Mouse (Mus musculus) MEL (cell line): ENCODE data around the gene Ccdc157. TPM values are rescaled to one million over a fixed set of nuclear protein-coding genes. Genes with fewer than 3 reads are reported as not detected.

Experiments used
- DNase-seq: peaks from one replicate; pipeline ENCODE4 v3.0.0; 2011; ENCODE audit warnings: low read depth, low spot score
- H3K27ac ChIP-seq: 2 replicates; pipeline ENCODE4 v1.5.1; 2012; ENCODE audit warnings: low read depth, mild to moderate bottlenecking, control low read depth, low read length, moderate library complexity; ENCODE audit not compliant: control insufficient read depth
- H3K27me3 ChIP-seq, 2 experiments: fragments of 150-350 bp in 1 of 2; sonication (generic) in 1 of 2; 2 replicates each; pipeline ENCODE4 v1.6.1; 2012; ENCODE audit warnings: low read length in 2 of 2, mild to moderate bottlenecking in 2 of 2, improper control_type of control experiment in 1 of 2, moderate library complexity in 1 of 2; ENCODE audit not compliant: insufficient read depth in 2 of 2, control insufficient read depth in 1 of 2
- H3K36me3 ChIP-seq, 2 experiments: 2 replicates each; pipeline ENCODE4 v1.6.1; 2012 to 2014; ENCODE audit warnings: low read length in 2 of 2, improper control_type of control experiment in 1 of 2, inconsistent platforms in 1 of 2, mild to moderate bottlenecking in 1 of 2; ENCODE audit not compliant: insufficient read depth in 2 of 2, control insufficient read depth in 1 of 2
- H3K4me1 ChIP-seq, 2 experiments: fragments of 150-350 bp in 1 of 2; sonication (generic) in 1 of 2; 2 replicates each; pipeline ENCODE4 v1.6.1; 2012; ENCODE audit warnings: low read length in 2 of 2, improper control_type of control experiment in 1 of 2, mild to moderate bottlenecking in 1 of 2; ENCODE audit not compliant: insufficient read depth in 2 of 2, control insufficient read depth in 1 of 2
- H3K4me3 ChIP-seq, 2 experiments: fragments of 150-350 bp in 1 of 2; sonication (generic) in 1 of 2; 2 replicates each; pipeline ENCODE4 v1.5.1; 2012; ENCODE audit warnings: low read depth in 2 of 2, low read length in 2 of 2, mild to moderate bottlenecking in 2 of 2, moderate library complexity in 2 of 2, control low read depth in 1 of 2, improper control_type of control experiment in 1 of 2; ENCODE audit not compliant: control insufficient read depth in 1 of 2, insufficient read depth in 1 of 2
- H3K79me2 ChIP-seq: 2 replicates; pipeline ENCODE4 v1.6.1; 2012; ENCODE audit warnings: mild to moderate bottlenecking, low read length, moderate library complexity; ENCODE audit not compliant: control insufficient read depth, poor library complexity, insufficient read depth
- H3K9ac ChIP-seq: 2 replicates; pipeline ENCODE4 v1.6.1; 2012; ENCODE audit warnings: low read depth, mild to moderate bottlenecking, control low read depth, low read length, moderate library complexity; ENCODE audit not compliant: control insufficient read depth, poor library complexity, severe bottlenecking
- H3K9me3 ChIP-seq: fragments of 150-350 bp; sonication (generic); replicated peaks from 2 replicates; pipeline ENCODE4 v1.6.1; 2012; ENCODE audit warnings: mild to moderate bottlenecking, low read length, improper control_type of control experiment, moderate library complexity; ENCODE audit not compliant: insufficient read depth
- ELF1 ChIP-seq: IDR thresholded peaks from 2 replicates; pipeline ENCODE4 v1.6.1; 2014; ENCODE audit warnings: low read depth, mild to moderate bottlenecking, inconsistent platforms, low read length, improper control_type of control experiment, moderate library complexity
- EP300 ChIP-seq, 2 experiments: IDR thresholded peaks; 2 replicates each; pipeline ENCODE4 v1.6.1; 2011; ENCODE audit warnings: improper control_type of control experiment in 2 of 2, low read length in 2 of 2, low read depth in 1 of 2, mild to moderate bottlenecking in 1 of 2
- GABPA ChIP-seq: IDR thresholded peaks from 2 replicates; pipeline ENCODE4 v1.6.1; 2012; ENCODE audit warnings: low read depth, mild to moderate bottlenecking, inconsistent platforms, low read length, improper control_type of control experiment, moderate library complexity
- HCFC1 ChIP-seq: IDR thresholded peaks from 2 replicates; pipeline ENCODE4 v1.6.1; 2012; ENCODE audit warnings: low read depth, mild to moderate bottlenecking, inconsistent platforms, low read length, improper control_type of control experiment, moderate library complexity
- JUND ChIP-seq: IDR thresholded peaks from 2 replicates; pipeline ENCODE4 v1.6.1; 2011; ENCODE audit warnings: low read depth, mild to moderate bottlenecking, improper control_type of control experiment, low read length
- KAT2A ChIP-seq: conservative IDR thresholded peaks from 2 replicates; pipeline ENCODE4 v1.6.1; 2012; ENCODE audit warnings: low read depth, low read length, improper control_type of control experiment, inconsistent platforms
- MAX ChIP-seq: IDR thresholded peaks from 2 replicates; pipeline ENCODE4 v1.6.1; 2011; ENCODE audit warnings: low read length, improper control_type of control experiment
- MAZ ChIP-seq: IDR thresholded peaks from 2 replicates; pipeline ENCODE4 v1.6.1; 2012; ENCODE audit warnings: low read depth, mild to moderate bottlenecking, inconsistent platforms, low read length, improper control_type of control experiment
- MEF2A ChIP-seq: IDR thresholded peaks from 2 replicates; pipeline ENCODE4 v1.6.1; 2014; ENCODE audit warnings: low read depth, mild to moderate bottlenecking, inconsistent platforms, low read length, improper control_type of control experiment; ENCODE audit not compliant: poor library complexity, insufficient replicate concordance, severe bottlenecking; ENCODE audit errors: extremely low read depth
- MXI1 ChIP-seq: IDR thresholded peaks from 2 replicates; pipeline ENCODE4 v1.6.1; 2011; ENCODE audit warnings: mild to moderate bottlenecking, low read depth, low read length, improper control_type of control experiment
- MYB ChIP-seq: IDR thresholded peaks from 2 replicates; pipeline ENCODE4 v1.6.1; 2011; ENCODE audit warnings: mild to moderate bottlenecking, low read depth, low read length, improper control_type of control experiment
- NELFE ChIP-seq: IDR thresholded peaks from 2 replicates; pipeline ENCODE4 v1.6.1; 2011; ENCODE audit warnings: low read depth, low read length, improper control_type of control experiment
- NRF1 ChIP-seq: IDR thresholded peaks from 2 replicates; pipeline ENCODE4 v1.6.1; 2014; ENCODE audit warnings: low read depth, mild to moderate bottlenecking, inconsistent platforms, low read length, improper control_type of control experiment, moderate library complexity; ENCODE audit not compliant: poor library complexity, insufficient read depth, severe bottlenecking
- POLR2A ChIP-seq, 2 experiments: IDR thresholded peaks; 2 replicates each; pipeline ENCODE4 v1.6.1; 2011 to 2012; ENCODE audit warnings: low read length in 2 of 2, mild to moderate bottlenecking in 2 of 2, control low read depth in 1 of 2, improper control_type of control experiment in 1 of 2, low read depth in 1 of 2, moderate library complexity in 1 of 2; ENCODE audit not compliant: control insufficient read depth in 1 of 2, insufficient read depth in 1 of 2, poor library complexity in 1 of 2
- POLR2AphosphoS2 ChIP-seq: IDR thresholded peaks from 2 replicates; pipeline ENCODE4 v1.6.1; 2011; ENCODE audit warnings: low read length, improper control_type of control experiment
- RAD21 ChIP-seq: IDR thresholded peaks from 2 replicates; pipeline ENCODE4 v1.6.1; 2011; ENCODE audit warnings: mild to moderate bottlenecking, low read depth, low read length, improper control_type of control experiment
- SIN3A ChIP-seq: IDR thresholded peaks from 2 replicates; pipeline ENCODE4 v1.6.1; 2012; ENCODE audit warnings: low read length, improper control_type of control experiment, inconsistent platforms
- SMC3 ChIP-seq: IDR thresholded peaks from 2 replicates; pipeline ENCODE4 v1.6.1; 2011; ENCODE audit warnings: low read depth, low read length, improper control_type of control experiment
- TBP ChIP-seq: IDR thresholded peaks from 2 replicates; pipeline ENCODE4 v1.8.0; 2011; ENCODE audit warnings: low read depth, low read length, improper control_type of control experiment
- TCF12 ChIP-seq: IDR thresholded peaks from 2 replicates; pipeline ENCODE4 v1.6.1; 2014; ENCODE audit warnings: low read depth, mild to moderate bottlenecking, inconsistent platforms, low read length, improper control_type of control experiment, moderate library complexity
- UBTF ChIP-seq: IDR thresholded peaks from 2 replicates; pipeline ENCODE4 v1.6.1; 2012; ENCODE audit warnings: low read depth, mild to moderate bottlenecking, inconsistent platforms, low read length, improper control_type of control experiment, moderate library complexity, borderline replicate concordance; ENCODE audit not compliant: insufficient read depth
- ZC3H11A ChIP-seq: IDR thresholded peaks from 2 replicates; pipeline ENCODE4 v1.6.1; 2012; ENCODE audit warnings: low read depth, mild to moderate bottlenecking, inconsistent platforms, low read length, improper control_type of control experiment
- ZMIZ1 ChIP-seq: IDR thresholded peaks from 2 replicates; pipeline ENCODE4 v1.6.1; 2012; ENCODE audit warnings: low read depth, mild to moderate bottlenecking, inconsistent platforms, low read length, improper control_type of control experiment, moderate library complexity
- ZNF384 ChIP-seq: IDR thresholded peaks from 2 replicates; pipeline ENCODE4 v1.6.1; 2012; ENCODE audit warnings: low read depth, mild to moderate bottlenecking, inconsistent platforms, low read length, improper control_type of control experiment
- polyA plus RNA-seq, 2 experiments: library from polyadenylated mRNA; stranded (reverse) in 1 of 2; unstranded in 1 of 2; fragments of >175 nt in 1 of 2; fragments of >200 nt in 1 of 2; gene quantifications; 2 replicates each; pipeline versions ENCODE4 v1.2.1 to v1.2.4; 2012; ENCODE audit warnings: low replicate concordance in 2 of 2, low read depth in 1 of 2; ENCODE audit not compliant: insufficient read length in 2 of 2, insufficient read depth in 1 of 2, missing spikeins in 1 of 2
- total RNA-seq: library from RNA; depleted of rRNA; stranded (reverse); fragments of 300-350 nt; gene quantifications from 2 replicates; pipeline ENCODE4 v1.2.3, GENCODE M21; 2012; rRNA removed

The Ccdc157 gene
- 1.8 and 2.0 TPM in 2 replicates for total RNA-seq
- 1 to 10 TPM in 1 of 2 experiments, not detected in 1; 2.9 TPM for polyA plus RNA-seq

DNA sequence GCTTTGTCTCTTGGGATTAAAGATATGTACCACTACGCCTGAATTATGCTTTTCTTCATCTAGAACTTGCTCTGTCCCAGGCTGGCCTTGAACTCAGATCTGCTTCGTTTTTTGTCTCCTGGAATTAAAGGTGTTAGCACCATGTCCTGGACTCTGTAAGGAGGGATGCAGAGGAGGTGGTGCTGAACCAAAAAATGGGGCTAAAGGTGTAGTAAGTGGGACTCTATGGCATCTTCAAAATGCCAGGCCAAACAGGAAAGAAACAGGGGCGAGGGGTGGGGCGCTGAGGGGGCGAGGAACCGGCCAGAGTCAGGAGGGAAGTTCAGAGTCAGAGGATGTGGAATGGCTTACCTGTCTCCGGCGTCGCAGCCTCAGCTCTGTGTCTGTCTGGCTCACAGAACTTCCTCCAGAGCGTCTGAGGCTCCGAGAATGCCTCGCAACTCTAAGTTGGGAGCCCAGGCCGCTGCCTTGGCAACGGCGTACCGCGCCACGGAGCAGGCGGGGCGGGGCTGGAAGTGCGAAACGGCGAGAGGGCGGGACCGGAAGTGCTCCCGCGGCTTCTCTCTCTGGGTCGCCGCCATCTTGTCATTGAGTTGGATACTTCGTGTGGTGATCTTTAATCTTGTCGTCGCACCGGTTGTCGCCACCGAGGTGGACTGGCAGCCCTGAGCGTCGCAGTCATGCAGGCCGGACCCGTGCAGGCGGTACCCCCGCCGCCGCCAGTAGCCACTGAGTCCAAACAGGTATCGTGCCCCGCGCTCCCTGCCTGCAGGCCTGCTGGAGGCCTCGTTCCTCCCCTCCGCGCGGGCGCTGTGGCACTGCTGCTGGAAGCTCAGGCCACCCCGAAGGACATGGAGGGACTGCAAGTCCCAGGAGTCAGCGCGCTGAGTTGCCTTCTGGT, at the start of gene Ccdc157, which contains the start of gene Sf3a1:
TSS of gene Ccdc157 (minus strand) at position 486 of the 901 bp plus-strand sequence.
TSS of gene Sf3a1 (plus strand) at position 543 of the 901 bp plus-strand sequence.
- Histone ChIP-seq H3K27ac (peak within 1 kb of the TSS; percentile 76), H3K4me3 (peak within 1 kb of the TSS; percentile 84 to 96), H3K9me3 (no peaks in the 10 kb centered on the region), H3K36me3 (peaks cover 31 to 40% of the 10 kb centered on the region in 2 experiments), H3K4me1 (peaks cover 18 to 29% of the 10 kb centered on the region in 2 experiments), H3K27me3 (no peaks in the 10 kb centered on the region), H3K79me2 (peaks cover 43% of the 10 kb centered on the region), H3K9ac (peak within 1 kb of the TSS; percentile 93)
- DNase-seq = peak; percentile 98
- TF ChIP-seq MAX (no peak; the same call in 1 of the 2 replicates), MEF2A (no peak), ZC3H11A (0 out of 2 replicates have a peak, but pooled peaks have one; percentile 3), NRF1 (peak; percentile 35; the same call in 1 of the 2 replicates), ELF1 (peak; percentile 88), KAT2A (peak; percentile 47; the same call in 1 of the 2 replicates), SIN3A (peak; percentile 95), POLR2AphosphoS2 (peak; percentile 77; the same call in 1 of the 2 replicates), MYB (no peak), HCFC1 (peak; percentile 86), ZMIZ1 (peak; percentile 89), RAD21 (no peak), POLR2A (IDR thresholded peaks at IDR 0.05; ENCODE audit: control insufficient read depth in 1 of 2, insufficient read depth in 1 of 2, low read depth in 1 of 2, low read length in 2 of 2, poor library complexity in 1 of 2) (peak; percentile 86 to 92), JUND (no peak), ZNF384 (no peak), TBP (peak; percentile 49; the same call in 1 of the 2 replicates), EP300 (IDR thresholded peaks at IDR 0.05; ENCODE audit: low read depth in 1 of 2, low read length in 2 of 2) (peak in 1 of 2 experiments; percentile 4; a peak in 1 of 4 replicates), NELFE (peak; percentile 97), TCF12 (0 out of 2 replicates have a peak, but pooled peaks have one; percentile 40), MXI1 (peak; percentile 87), SMC3 (0 out of 2 replicates have a peak, but pooled peaks have one; percentile 3), UBTF (no peak), GABPA (no peak), MAZ (peak; percentile 95)
